Mouse (Mus musculus): ENCODE results near the gene Coq7. TPM values are rescaled to one million over a fixed set of nuclear protein-coding genes. Genes with fewer than 3 reads are reported as not detected.

Gene Coq7
- polyA plus RNA-seq (2014; fragmentation: Illumina TruSeq; extraction: RNeasy Lipid Tissue Mini Kit (QIAGEN cat#74804); ENCODE audit: low read depth, low replicate concordance) = 33.5 TPM

DNA sequence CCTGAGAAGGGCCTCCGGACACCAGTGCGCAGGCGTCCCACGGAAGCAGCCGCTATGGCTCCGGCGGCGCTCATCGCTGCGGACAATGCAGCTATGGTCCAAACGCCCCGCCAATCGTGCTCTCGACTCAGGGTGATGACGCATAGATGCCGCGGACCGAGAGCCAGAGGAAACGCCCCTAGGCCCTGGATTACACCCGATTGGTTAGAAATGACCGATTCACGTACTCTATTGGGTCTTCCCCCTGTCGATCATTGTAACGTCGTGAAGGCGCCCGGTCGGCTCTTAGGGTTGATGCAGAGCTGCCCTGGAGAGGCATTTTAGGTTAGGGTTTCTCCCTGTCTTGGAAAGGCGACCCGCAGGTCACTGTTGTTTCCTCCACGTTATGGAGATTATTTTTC lies at the start of gene Coq7:
TSS of gene Coq7 (minus strand) at position 179 of the 401 bp plus-strand sequence.

DNA sequence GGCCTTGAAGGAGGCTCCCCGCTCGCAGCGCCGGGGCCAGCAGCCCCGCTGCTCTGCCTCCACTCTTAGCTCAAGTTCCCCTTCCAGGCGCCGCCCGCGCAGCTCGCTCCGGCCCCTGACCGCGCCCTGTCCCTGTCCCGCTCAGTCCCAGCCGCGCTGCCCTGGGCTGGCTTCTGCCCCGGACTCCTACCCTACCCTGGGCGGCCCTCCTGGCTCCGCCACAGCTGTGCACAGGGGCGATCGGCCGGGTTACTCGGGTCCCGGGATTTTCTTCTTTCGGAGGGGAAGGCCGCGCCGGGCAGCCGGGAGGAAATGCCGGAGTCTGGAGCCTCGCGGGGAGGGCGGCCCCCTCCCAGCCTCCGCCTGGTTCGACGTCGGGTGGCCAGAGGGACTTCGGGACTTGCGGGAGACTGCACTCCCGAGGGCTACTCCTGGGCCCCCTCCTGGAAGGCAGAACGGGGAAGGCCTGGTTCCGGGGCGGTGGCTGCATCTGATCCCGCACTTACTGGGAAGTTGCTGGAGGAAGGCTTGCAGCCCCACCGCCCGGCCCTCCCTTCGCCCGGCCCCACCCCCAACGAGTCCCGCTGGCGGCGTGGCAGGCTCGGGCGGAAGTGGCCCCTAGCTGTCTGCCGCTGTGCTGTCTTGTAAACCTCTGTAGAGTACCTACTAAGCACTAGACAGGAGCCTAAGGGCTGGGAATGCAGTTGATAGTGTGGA lies 41.6 kb downstream of the Coq7 start, which contains the start of gene Itpripl2:
TSS of gene Itpripl2 (minus strand) at position 545 of the 717 bp plus-strand sequence.

Other genes with a start within 250 kb of the Coq7 start
- gene Syt17, start 85.1 kb downstream of the Coq7 start, polyA plus RNA-seq (2014; fragmentation: Illumina TruSeq; extraction: RNeasy Lipid Tissue Mini Kit (QIAGEN cat#74804); ENCODE audit: low read depth, low replicate concordance) = 0.41 TPM
- 10.1 TPM for gene Itpripl2, start 41.4 kb downstream of the Coq7 start, polyA plus RNA-seq (2014; fragmentation: Illumina TruSeq; extraction: RNeasy Lipid Tissue Mini Kit (QIAGEN cat#74804); ENCODE audit: low read depth, low replicate concordance)
- 2.9 TPM for gene Tmc7, start 51.4 kb upstream of the Coq7 start, polyA plus RNA-seq (2014; fragmentation: Illumina TruSeq; extraction: RNeasy Lipid Tissue Mini Kit (QIAGEN cat#74804); ENCODE audit: low read depth, low replicate concordance)
- gene Tmc5, start 63.9 kb upstream of the Coq7 start, polyA plus RNA-seq (2014; fragmentation: Illumina TruSeq; extraction: RNeasy Lipid Tissue Mini Kit (QIAGEN cat#74804); ENCODE audit: low read depth, low replicate concordance) = 44.2 TPM
- 113 TPM for gene Gde1, start 172.4 kb upstream of the Coq7 start, polyA plus RNA-seq (2014; fragmentation: Illumina TruSeq; extraction: RNeasy Lipid Tissue Mini Kit (QIAGEN cat#74804); ENCODE audit: low read depth, low replicate concordance)
- 10.2 TPM for gene Ccp110, start 179.2 kb upstream of the Coq7 start, polyA plus RNA-seq (2014; fragmentation: Illumina TruSeq; extraction: RNeasy Lipid Tissue Mini Kit (QIAGEN cat#74804); ENCODE audit: low read depth, low replicate concordance)
- gene Vps35l, start 206.9 kb upstream of the Coq7 start, polyA plus RNA-seq (2014; fragmentation: Illumina TruSeq; extraction: RNeasy Lipid Tissue Mini Kit (QIAGEN cat#74804); ENCODE audit: low read depth, low replicate concordance) = 41.9 TPM

Measured in adipose tissue, adult 10 weeks (tissue).